Comparison of ENCODE assay signal across 8 mouse cellular contexts in the genomic region with DNA sequence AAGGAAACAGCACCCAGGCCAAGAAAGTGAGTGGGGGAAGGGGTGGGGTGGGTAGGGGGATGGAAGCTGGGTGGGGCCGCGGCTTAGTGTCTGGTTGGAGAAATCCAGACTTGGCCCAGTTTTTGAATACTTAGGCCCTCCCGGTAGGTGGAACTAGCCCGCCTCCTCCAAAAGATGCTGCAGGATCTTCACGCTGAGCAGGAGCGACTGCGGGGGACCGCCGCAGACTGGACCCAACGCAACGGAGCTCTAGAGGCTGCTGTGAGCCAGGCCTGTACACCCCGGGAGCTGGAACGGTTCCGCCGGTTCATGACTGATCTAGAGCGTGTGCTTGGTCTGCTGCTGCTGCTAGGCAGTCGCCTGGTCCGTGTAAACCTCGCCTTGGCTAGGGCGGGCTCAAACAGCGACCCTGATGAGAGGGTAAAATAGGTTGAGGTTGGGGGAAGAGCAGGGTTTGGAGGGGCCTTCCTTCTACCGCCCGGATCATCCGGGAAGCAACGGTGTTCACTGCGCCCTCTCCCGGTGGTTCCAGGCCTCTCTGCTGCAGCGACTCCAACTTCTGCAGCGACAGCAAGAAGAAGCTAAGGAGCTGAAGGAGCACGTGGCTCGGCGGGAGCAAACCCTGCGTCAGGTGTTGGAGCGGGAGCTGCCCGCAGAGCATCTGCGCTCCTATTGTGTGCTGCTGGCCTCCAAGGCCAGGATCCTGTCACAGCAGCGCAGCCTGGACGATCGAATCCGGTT. TPM values are rescaled to one million over a fixed set of nuclear protein-coding genes. Genes with fewer than 3 reads are reported as not detected.
DNase-seq lines count a peak whose midpoint lies in the region; ATAC-seq and TF ChIP-seq lines count a peak whose summit lies in the region.

No protein-coding gene starts in this region.

- H3K27me3 ChIP-seq in G1E (ENCODE audit: insufficient read depth, low read length): peaks cover 71% of the 10 kb centered on the region
- peaks cover 75% of the 10 kb centered on the region for H3K27me3 ChIP-seq in lung, embryonic 14.5 days (ENCODE audit: insufficient read depth, low read length)

- peak overlapping the region; percentile 48 for H3K9ac ChIP-seq in lung, embryonic 14.5 days

- DNase-seq in G1E (ENCODE audit: low spot score): no peak
- DNase-seq in cerebellum, adult 9-11 months: peak; percentile 90
- peak; percentile 71 to 83 for DNase-seq in frontal cortex, postnatal 10 days (ENCODE audit: low spot score in 2 of 2)
- DNase-seq in layer of hippocampus, adult 8-10 months (ENCODE audit: low spot score in 2 of 2): peak; percentile 77 to 82
- peak; percentile 92 for DNase-seq in lung, embryonic 14.5 days
- peak; percentile 54 for DNase-seq in ovary, adult 18-20 months (ENCODE audit: low spot score)
- peak; percentile 50 to 54 for DNase-seq in thymus, postnatal 36 days

- no peak for ATAC-seq in G1E (ENCODE audit: extremely low read depth, insufficient number of reproducible peaks, low FRiP score, poor library complexity, severe bottlenecking)
- peak; percentile 17 to 45; a peak in 2 of 4 replicates for ATAC-seq in hematopoietic stem cell, adult 5-6 weeks (replicated peaks in 1 of 2; ENCODE audit: insufficient read depth in 1 of 2, low FRiP score in 2 of 2, low TSS enrichment in 1 of 2, low read depth in 1 of 2, poor library complexity in 2 of 2, severe bottlenecking in 2 of 2)
- ATAC-seq in lung, embryonic 14.5 days (ENCODE audit: insufficient read depth): peak; percentile 52; the same call in 1 of the 2 replicates

- WGBS in lung, embryonic 14.5 days: 7% methylated on average over 40 of the region's 40 CpGs

- H3K4me2 ChIP-seq in lung, embryonic 14.5 days: peak overlapping the region; percentile 65

- TF ChIP-seq CTCF in G1E (IDR thresholded peaks at IDR 0.05; ENCODE audit: low read depth, low read length): peak; percentile 26; the same call in 1 of the 2 replicates
- TF ChIP-seq CTCF in lung, embryonic 14.5 days (IDR thresholded peaks at IDR 0.05; ENCODE audit: low read depth): peak; percentile 88

- peak overlapping the region; percentile 48; the same call in 1 of the 2 replicates for H3K4me3 ChIP-seq in G1E (ENCODE audit: low read depth, low read length)
- H3K4me3 ChIP-seq in lung, embryonic 14.5 days (ENCODE audit: low read depth, low read length): peak overlapping the region; percentile 29

- peaks cover 8% of the 10 kb centered on the region for H3K9me3 ChIP-seq in G1E (replicated peaks)
- no peaks in the 10 kb centered on the region for H3K9me3 ChIP-seq in lung, embryonic 14.5 days (ENCODE audit: low read depth, low read length)

- no peaks in the 10 kb centered on the region for H3K36me3 ChIP-seq in G1E (replicated peaks)
- H3K36me3 ChIP-seq in lung, embryonic 14.5 days (ENCODE audit: insufficient read depth): no peaks in the 10 kb centered on the region

- H3K27ac ChIP-seq in lung, embryonic 14.5 days (ENCODE audit: low read depth): no peak overlapping the region

- H3K4me1 ChIP-seq in G1E (ENCODE audit: insufficient read depth, low read depth, low read length): peaks cover 44% of the 10 kb centered on the region
- H3K4me1 ChIP-seq in lung, embryonic 14.5 days (ENCODE audit: insufficient read depth): peaks cover 4% of the 10 kb centered on the region; the same call in 1 of the 2 replicates

RNA-seq across cellular contexts. Expression of gene Gm9837, which starts 3.9 kb away (rescaled TPM):
- total RNA-seq in G1E (2014; fragmentation: Nextera tagmentation) (not detected in 2 replicates), G1E (2017) (0.16 TPM in 1 of 2 replicates, not detected in the other)
- polyA plus RNA-seq in G1E (2012): not detected in 2 replicates
- total RNA-seq in hematopoietic stem cell, adult 5-6 weeks (2017): not detected in 2 replicates
- under 1 TPM in 1 of 4 experiments, not detected in 3; 0.69 TPM for total RNA-seq in layer of hippocampus, adult 8-10 months (2022)
- not detected in 2 replicates for polyA plus RNA-seq in lung, embryonic 14.5 days (2014; fragmentation: Nextera tagmentation; extraction: Ambion mirVana)

RNA-seq across cellular contexts. Expression of gene Shroom1, which starts 9.4 kb away (rescaled TPM):
- total RNA-seq in G1E (2014; fragmentation: Nextera tagmentation) (not detected in 2 replicates), G1E (2017) (0.11 TPM in 1 of 2 replicates, not detected in the other)
- polyA plus RNA-seq in G1E (2012): not detected in 2 replicates
- total RNA-seq in hematopoietic stem cell, adult 5-6 weeks (2017): 0.69 TPM in 1 of 2 replicates, not detected in the other
- 1 to 10 TPM; 4.7 to 5.9 (median 5.1) TPM for total RNA-seq in layer of hippocampus, adult 8-10 months (2022)
- polyA plus RNA-seq in lung, embryonic 14.5 days (2014; fragmentation: Nextera tagmentation; extraction: Ambion mirVana): 1.9 and 2.4 TPM in 2 replicates

RNA-seq across cellular contexts. Expression of gene Gm10447, which starts 9.5 kb away (rescaled TPM):
- not detected in 2 replicates for total RNA-seq in G1E (2014; fragmentation: Nextera tagmentation)
- not detected in 2 replicates for total RNA-seq in G1E (2017)
- not detected in 2 replicates for polyA plus RNA-seq in G1E (2012)
- not detected in 2 replicates for total RNA-seq in hematopoietic stem cell, adult 5-6 weeks (2017)
- total RNA-seq in layer of hippocampus, adult 8-10 months (2022): under 1 TPM; 0.12 to 0.33 (median 0.17) TPM
- not detected in 2 replicates for polyA plus RNA-seq in lung, embryonic 14.5 days (2014; fragmentation: Nextera tagmentation; extraction: Ambion mirVana)

RNA-seq across cellular contexts. Expression of gene Gm9945, which starts 13.6 kb away (rescaled TPM):
- total RNA-seq in G1E (2014; fragmentation: Nextera tagmentation): not detected in 2 replicates
- total RNA-seq in G1E (2017): 0.29 and 0.76 TPM in 2 replicates
- polyA plus RNA-seq in G1E (2012): 0.27 TPM in 1 of 2 replicates, not detected in the other
- not detected in 2 replicates for total RNA-seq in hematopoietic stem cell, adult 5-6 weeks (2017)
- total RNA-seq in layer of hippocampus, adult 8-10 months (2022): 1 to 10 TPM; 1.8 to 4.9 (median 2.8) TPM
- polyA plus RNA-seq in lung, embryonic 14.5 days (2014; fragmentation: Nextera tagmentation; extraction: Ambion mirVana): not detected in 2 replicates

RNA-seq across cellular contexts. Expression of gene Sowaha, which starts 13.7 kb away (rescaled TPM):
- 6.8 TPM in 2 replicates for total RNA-seq in G1E (2014; fragmentation: Nextera tagmentation)
- total RNA-seq in G1E (2017): 2.1 and 3.0 TPM in 2 replicates
- 4.9 and 6.1 TPM in 2 replicates for polyA plus RNA-seq in G1E (2012)
- total RNA-seq in hematopoietic stem cell, adult 5-6 weeks (2017): not detected in 2 replicates
- total RNA-seq in layer of hippocampus, adult 8-10 months (2022): 100 to 1,000 TPM in 2 of 4 experiments, 10 to 100 TPM in 2; 91.6 to 119 (median 104) TPM
- polyA plus RNA-seq in lung, embryonic 14.5 days (2014; fragmentation: Nextera tagmentation; extraction: Ambion mirVana): 0.17 and 0.18 TPM in 2 replicates
